Mouse (Mus musculus) fibroblast of lung, adult 2 months (primary cell): ENCODE measurements around the gene Ptpro.

ENCODE experiments used
- DNase-seq: peaks from one replicate; pipeline ENCODE4 v3.0.0-alpha.2; 2011; ENCODE audit warnings: low read depth

The Ptpro gene

GRCm38 (mm10) chr6:137294973-137295820, 43.1 kb downstream of the Ptpro start:
- no peak for DNase-seq

GRCm38 (mm10) chr6:137302561-137302960, 50.4 kb downstream of the Ptpro start:
- no peak for DNase-seq

GRCm38 (mm10) chr6:137303824-137304223, 51.7 kb downstream of the Ptpro start:
- DNase-seq, result no peak

- no peak for DNase-seq
These were observed 63.1 kb downstream of the Ptpro start for GRCm38 (mm10) chr6:137315265-137315664.

- peak; percentile 7 for DNase-seq
These were observed 64.2 kb downstream of the Ptpro start for GRCm38 (mm10) chr6:137316358-137316757.

- no peak for DNase-seq
These were observed 65.4 kb downstream of the Ptpro start for GRCm38 (mm10) chr6:137317509-137317908.

- DNase-seq, result no peak
These were observed 66.2 kb downstream of the Ptpro start for GRCm38 (mm10) chr6:137318242-137318861.

- DNase-seq, result no peak
These were observed 67.5 kb downstream of the Ptpro start for GRCm38 (mm10) chr6:137319658-137320057.

- no peak for DNase-seq
These were observed 75.6 kb downstream of the Ptpro start for GRCm38 (mm10) chr6:137327718-137328117.

GRCm38 (mm10) chr6:137328228-137328627, 76.1 kb downstream of the Ptpro start:
- DNase-seq, result no peak

- no peak for DNase-seq
These were observed 78.7 kb downstream of the Ptpro start for GRCm38 (mm10) chr6:137330782-137331181.

GRCm38 (mm10) chr6:137331826-137332225, 79.7 kb downstream of the Ptpro start:
- DNase-seq, result no peak

GRCm38 (mm10) chr6:137339071-137339470, 87.0 kb downstream of the Ptpro start:
- DNase-seq, result no peak

GRCm38 (mm10) chr6:137343688-137344441, 91.7 kb downstream of the Ptpro start:
- DNase-seq, result no peak

GRCm38 (mm10) chr6:137360166-137360565, 108.0 kb downstream of the Ptpro start:
- no peak for DNase-seq

- DNase-seq, result no peak
These were observed 110.1 kb downstream of the Ptpro start for GRCm38 (mm10) chr6:137362216-137362615.

GRCm38 (mm10) chr6:137364681-137365080, 112.6 kb downstream of the Ptpro start:
- no peak for DNase-seq

- no peak for DNase-seq
These were observed 113.5 kb downstream of the Ptpro start for GRCm38 (mm10) chr6:137365637-137366036.

- no peak for DNase-seq
These were observed 118.6 kb downstream of the Ptpro start for GRCm38 (mm10) chr6:137370745-137371144.

GRCm38 (mm10) chr6:137371455-137371854, 119.3 kb downstream of the Ptpro start:
- DNase-seq, result no peak

- no peak for DNase-seq
These were observed 121.8 kb downstream of the Ptpro start for GRCm38 (mm10) chr6:137373920-137374319.

- no peak for DNase-seq
These were observed 130.4 kb downstream of the Ptpro start for GRCm38 (mm10) chr6:137382546-137382945.

GRCm38 (mm10) chr6:137386344-137386743, 134.2 kb downstream of the Ptpro start:
- no peak for DNase-seq
